Mouse (Mus musculus) retina, postnatal 1 day (tissue): ENCODE data around the gene Mknk1.

Experiments used
- DNase-seq: peaks from one replicate; pipeline ENCODE4 v3.0.0-alpha.2; 2012

Gene Mknk1

GRCm38 (mm10) chr4:115838696-115839641, at the start of gene Mknk1:
Gene Mknk1, plus strand, starts transcription at chr4:115839198.
- DNase-seq = peak; percentile 95

GRCm38 (mm10) chr4:115790864-115791263, 48.1 kb upstream of the Mknk1 start:
- no peak for DNase-seq

GRCm38 (mm10) chr4:115795360-115795759, 43.6 kb upstream of the Mknk1 start:
- no peak for DNase-seq

GRCm38 (mm10) chr4:115799981-115800380, 39.0 kb upstream of the Mknk1 start:
- DNase-seq = no peak

GRCm38 (mm10) chr4:115812326-115812725, 26.7 kb upstream of the Mknk1 start:
- no peak for DNase-seq

- no peak for DNase-seq
Measured at GRCm38 (mm10) chr4:115815606-115816005, 23.4 kb upstream of the Mknk1 start.

GRCm38 (mm10) chr4:115820199-115820598, 18.8 kb upstream of the Mknk1 start:
- DNase-seq = no peak

- no peak for DNase-seq
Measured at GRCm38 (mm10) chr4:115820944-115821343, 18.1 kb upstream of the Mknk1 start.

GRCm38 (mm10) chr4:115821431-115821830, 17.6 kb upstream of the Mknk1 start:
- DNase-seq = no peak

- DNase-seq = no peak
Measured at GRCm38 (mm10) chr4:115821928-115822327, 17.1 kb upstream of the Mknk1 start.

GRCm38 (mm10) chr4:115824178-115824577, 14.8 kb upstream of the Mknk1 start:
- DNase-seq = no peak

GRCm38 (mm10) chr4:115825271-115825670, 13.7 kb upstream of the Mknk1 start:
- DNase-seq = no peak

- DNase-seq = no peak
Measured at GRCm38 (mm10) chr4:115827066-115827465, 11.9 kb upstream of the Mknk1 start.

GRCm38 (mm10) chr4:115827535-115827887, 11.5 kb upstream of the Mknk1 start:
- no peak for DNase-seq

- peak; percentile 87 for DNase-seq
Measured at GRCm38 (mm10) chr4:115827888-115828571, 11.0 kb upstream of the Mknk1 start, which contains the start of gene Mob3c. Gene Mob3c, plus strand, starts transcription at chr4:115828092.

GRCm38 (mm10) chr4:115828572-115828902, 10.5 kb upstream of the Mknk1 start:
- no peak for DNase-seq

GRCm38 (mm10) chr4:115830491-115830890, 8.5 kb upstream of the Mknk1 start:
- no peak for DNase-seq

GRCm38 (mm10) chr4:115831221-115831620, 7.8 kb upstream of the Mknk1 start:
- no peak for DNase-seq

- no peak for DNase-seq
Measured at GRCm38 (mm10) chr4:115832040-115832439, 7.0 kb upstream of the Mknk1 start.

- no peak for DNase-seq
Measured at GRCm38 (mm10) chr4:115835576-115835975, 3.4 kb upstream of the Mknk1 start.

- no peak for DNase-seq
Measured at GRCm38 (mm10) chr4:115838196-115838595, 802 bp upstream of the Mknk1 start.

- DNase-seq = no peak
Measured at GRCm38 (mm10) chr4:115839956-115840355, 958 bp downstream of the Mknk1 start.

GRCm38 (mm10) chr4:115840842-115841241, 1.8 kb downstream of the Mknk1 start:
- no peak for DNase-seq

GRCm38 (mm10) chr4:115846656-115847055, 7.7 kb downstream of the Mknk1 start:
- DNase-seq = no peak
